Mouse (Mus musculus) heart, embryonic 14.5 days (tissue): ENCODE data around the gene Zfp563. TPM values are rescaled to one million over a fixed set of nuclear protein-coding genes. Genes with fewer than 3 reads are reported as not detected.

ENCODE experiments used
- ATAC-seq: fragments of 200-750 bp; cut with Nextera tagmentation; 2 replicates; pipeline ENCODE4 v1.8.0; 2017; ENCODE audit warnings: low read depth, moderate TSS enrichment; ENCODE audit not compliant: insufficient number of reproducible peaks, insufficient read depth, low FRiP score
- H3K27ac ChIP-seq, 2 experiments: fragments of 200-500 bp in 1 of 2; fragments of 300-500 bp in 1 of 2; sonication (generic) in 1 of 2; replicated peaks in 1 of 2; 2 replicates each; pipeline ENCODE4 v1.5.1; 2012 to 2014; ENCODE audit warnings: low read depth in 2 of 2, low read length in 2 of 2, control low read depth in 1 of 2, mild to moderate bottlenecking in 1 of 2, mixed read lengths in 1 of 2; ENCODE audit not compliant: control insufficient read depth in 1 of 2, insufficient read depth in 1 of 2
- H3K27me3 ChIP-seq: fragments of 300-500 bp; sonication (generic); 2 replicates; pipeline ENCODE4 v1.6.1; 2014; ENCODE audit warnings: mild to moderate bottlenecking, low read length, control low read depth; ENCODE audit not compliant: control insufficient read depth, insufficient read depth
- H3K36me3 ChIP-seq: fragments of 300-500 bp; sonication (generic); 2 replicates; pipeline ENCODE4 v1.6.1; 2014; ENCODE audit warnings: mild to moderate bottlenecking, control low read depth, low read length, mixed read lengths; ENCODE audit not compliant: control insufficient read depth, insufficient read depth
- H3K4me1 ChIP-seq, 2 experiments: fragments of 200-500 bp in 1 of 2; fragments of 300-500 bp in 1 of 2; sonication (generic) in 1 of 2; 2 replicates each; pipeline ENCODE4 v1.6.1; 2012 to 2014; ENCODE audit warnings: low read length in 2 of 2, control low read depth in 1 of 2, mixed read lengths in 1 of 2; ENCODE audit not compliant: control insufficient read depth in 2 of 2, insufficient read depth in 2 of 2
- H3K4me2 ChIP-seq: fragments of 300-500 bp; sonication (generic); 2 replicates; pipeline ENCODE4 v1.6.1; 2014; ENCODE audit warnings: mild to moderate bottlenecking, low read length
- H3K4me3 ChIP-seq, 2 experiments: fragments of 200-500 bp in 1 of 2; fragments of 300-500 bp in 1 of 2; sonication (generic) in 1 of 2; 2 replicates each; pipeline ENCODE4 v1.5.1; 2012 to 2014; ENCODE audit warnings: low read length in 2 of 2, mild to moderate bottlenecking in 2 of 2, control low read depth in 1 of 2, low read depth in 1 of 2, moderate library complexity in 1 of 2; ENCODE audit not compliant: control insufficient read depth in 1 of 2, insufficient read depth in 1 of 2
- H3K9ac ChIP-seq: fragments of 300-500 bp; sonication (generic); 2 replicates; pipeline ENCODE4 v1.6.1; 2014; ENCODE audit warnings: mild to moderate bottlenecking, low read length
- H3K9me3 ChIP-seq: fragments of 300-500 bp; sonication (generic); 2 replicates; pipeline ENCODE4 v1.6.1; 2016; ENCODE audit warnings: low read length, control low read depth; ENCODE audit not compliant: control insufficient read depth
- WGBS: fragments of 180-500 bp; shearing (Covaris S2); extraction: QIAGEN DNeasy Blood & Tissue Kit; methylation state at CpG from one replicate; pipeline ENCODE4 v1.1.7; 2014; 5-methylcytosine and 5-hydroxymethylcytosine counted together
- polyA plus RNA-seq: library from polyadenylated mRNA; unstranded; fragments of >200 nt; fragmentation: Nextera tagmentation; extraction: Ambion mirVana; gene quantifications from 2 replicates; pipeline ENCODE4 v1.2.1, GENCODE M21; 2014

The Zfp563 gene
- polyA plus RNA-seq, 1 experiment from 2014 or later: 7.2 TPM

DNA sequence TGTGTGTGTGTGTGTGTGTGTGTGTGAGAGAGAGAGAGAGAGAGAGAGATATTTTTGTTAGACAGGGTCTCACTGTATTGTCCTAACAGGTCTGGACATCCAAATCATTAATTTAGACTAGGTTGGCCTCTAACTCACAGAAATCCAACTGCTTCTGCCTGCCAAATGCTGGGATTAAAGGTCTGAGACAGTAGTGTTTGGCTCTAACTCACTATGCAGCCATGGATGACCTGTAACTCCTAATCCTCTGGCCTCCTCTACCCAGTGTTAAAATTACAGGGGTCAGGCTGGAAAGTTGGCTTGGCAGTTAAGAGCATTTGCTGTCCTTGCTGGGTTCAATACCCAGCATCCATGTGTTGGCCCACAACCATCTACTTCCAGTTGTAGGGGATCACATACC, 35.4 kb downstream of the Zfp563 start:
- no peak overlapping the region for H3K4me3 ChIP-seq
- no peaks in the 10 kb centered on the region for H3K27me3 ChIP-seq
- ATAC-seq: no peak
- no peaks in the 10 kb centered on the region for H3K9me3 ChIP-seq
- H3K4me1 ChIP-seq: no peaks in the 10 kb centered on the region
- no peak overlapping the region for H3K9ac ChIP-seq
- no peaks in the 10 kb centered on the region for H3K36me3 ChIP-seq
- H3K27ac ChIP-seq: no peak overlapping the region
- no peak overlapping the region for H3K4me2 ChIP-seq

DNA sequence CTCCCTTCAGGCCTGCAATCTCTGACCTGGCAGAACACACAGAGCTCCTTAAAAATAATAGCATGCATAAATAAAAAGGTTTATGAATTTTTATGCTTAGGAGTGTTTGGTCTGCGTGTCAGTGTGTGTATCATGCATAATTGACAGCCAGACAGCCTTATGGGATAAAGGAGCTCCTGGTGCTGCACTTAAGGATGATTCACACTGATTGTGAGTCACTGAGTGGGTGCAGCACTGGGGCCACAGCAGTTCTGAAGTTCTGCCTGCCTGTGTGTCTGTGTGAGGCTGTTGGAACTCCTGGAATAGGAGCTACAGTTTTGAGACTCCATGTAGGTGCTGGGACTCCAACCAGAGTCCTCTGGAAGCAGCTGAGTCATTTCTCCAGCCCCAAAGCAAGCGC, 37.1 kb downstream of the Zfp563 start:
- no peak overlapping the region for H3K4me3 ChIP-seq
- WGBS: 54% methylated on average over 2 of the region's 2 CpGs
- H3K9ac ChIP-seq: no peak overlapping the region
- no peaks in the 10 kb centered on the region for H3K4me1 ChIP-seq
- no peak overlapping the region for H3K4me2 ChIP-seq
- no peak for ATAC-seq
- no peaks in the 10 kb centered on the region for H3K9me3 ChIP-seq
- H3K27ac ChIP-seq: no peak overlapping the region
- H3K36me3 ChIP-seq: no peaks in the 10 kb centered on the region
- H3K27me3 ChIP-seq: no peaks in the 10 kb centered on the region

DNA sequence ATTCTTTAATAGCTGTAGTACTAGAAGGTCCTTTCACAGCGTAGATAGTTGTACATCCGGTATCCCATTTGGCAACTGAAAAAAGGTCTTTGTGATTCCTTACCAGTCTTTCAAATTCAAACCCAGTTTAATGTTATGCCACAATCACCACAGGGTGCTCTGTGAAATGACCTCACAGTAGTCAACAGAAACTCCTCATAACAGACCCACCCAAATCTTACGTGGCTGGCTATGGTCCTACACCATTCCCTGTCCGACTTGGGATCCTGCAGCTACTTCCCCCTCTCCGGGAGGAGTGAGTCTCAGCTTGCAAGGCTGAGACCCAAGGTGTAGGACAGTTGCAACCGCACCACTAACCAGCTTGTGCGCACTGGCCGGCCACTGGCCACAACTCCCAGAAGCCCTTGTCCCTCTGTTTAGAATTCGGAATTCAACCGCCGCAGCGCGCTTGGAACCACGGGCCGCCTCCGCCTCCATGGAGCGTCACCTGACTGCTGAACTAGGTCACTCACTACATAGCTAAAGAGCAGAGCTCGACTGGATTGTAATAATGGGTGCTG, 50.2 kb downstream of the Zfp563 start, which contains the start of gene Morc2b:
TSS of gene Morc2b (minus strand) at position 423 of the 560 bp plus-strand sequence.
- H3K27me3 ChIP-seq: no peaks in the 10 kb centered on the region
- no peaks in the 10 kb centered on the region for H3K9me3 ChIP-seq
- no peak within 1 kb of the TSS for H3K9ac ChIP-seq
- no peak within 1 kb of the TSS for H3K27ac ChIP-seq
- no peaks in the 10 kb centered on the region for H3K4me1 ChIP-seq
- no peak within 1 kb of the TSS for H3K4me3 ChIP-seq
- no peak within 1 kb of the TSS for H3K4me2 ChIP-seq
- no peak for ATAC-seq
- 69% methylated on average over 18 of the region's 18 CpGs for WGBS
- H3K36me3 ChIP-seq: no peaks in the 10 kb centered on the region

Other genes starting within 250 kb of the Zfp563 start
- 6.6 and 8.4 TPM in 2 replicates for gene Zfp870, start 197.7 kb upstream of the Zfp563 start, polyA plus RNA-seq
- not detected in 2 replicates for gene Cyp4f14, start 172.0 kb upstream of the Zfp563 start, polyA plus RNA-seq
- 11.4 and 11.8 TPM in 2 replicates for gene Cyp4f13, start 141.9 kb upstream of the Zfp563 start, polyA plus RNA-seq
- 5.0 and 5.4 TPM in 2 replicates for gene Zfp472, start 123.5 kb upstream of the Zfp563 start, polyA plus RNA-seq
- gene Zfp952, start 96.2 kb upstream of the Zfp563 start, polyA plus RNA-seq: 9.5 TPM in 2 replicates
- gene Zfp763, start 55.9 kb upstream of the Zfp563 start, polyA plus RNA-seq: 5.5 and 6.6 TPM in 2 replicates
- not detected in 2 replicates for gene 4921501E09Rik, start 21.3 kb upstream of the Zfp563 start, polyA plus RNA-seq
- gene Morc2b, start 50.4 kb downstream of the Zfp563 start, polyA plus RNA-seq: 0.12 TPM in 1 of 2 replicates, not detected in the other
- 0.04 TPM in 1 of 2 replicates, not detected in the other for gene Olfr55, start 79.1 kb downstream of the Zfp563 start, polyA plus RNA-seq
- gene Olfr239, start 102.0 kb downstream of the Zfp563 start, polyA plus RNA-seq: not detected in 2 replicates
- not detected in 2 replicates for gene Olfr1564, start 132.4 kb downstream of the Zfp563 start, polyA plus RNA-seq
- gene Zfp955a, start 165.8 kb downstream of the Zfp563 start, polyA plus RNA-seq: 14.4 and 14.7 TPM in 2 replicates
- not detected in 2 replicates for gene Olfr63, start 175.4 kb downstream of the Zfp563 start, polyA plus RNA-seq
- gene Zfp955b, start 200.2 kb downstream of the Zfp563 start, polyA plus RNA-seq: 6.9 and 7.4 TPM in 2 replicates